Mouse (Mus musculus): Measurements from ENCODE around the gene Jade1. TPM values are rescaled to one million over a fixed set of nuclear protein-coding genes. Genes with fewer than 3 reads are reported as not detected.

Gene Jade1
- total RNA-seq, 2 experiments from 2014 or later = 30.2 to 41.1 TPM

GRCm38 (mm10) chr3:41547289-41547688 lies 8.2 kb upstream of the Jade1 start:
- intact Hi-C loops (cut with DNase I) = no loop called here

GRCm38 (mm10) chr3:41548238-41548637 lies 7.3 kb upstream of the Jade1 start:
- DNase-seq = no peak
- intact Hi-C loops (cut with DNase I) = no loop called here

More at GRCm38 (mm10) chr3:41547289-41547688, 8.2 kb upstream of the Jade1 start:
- no peak for DNase-seq

- DNase-seq = no peak
- intact Hi-C loops (cut with DNase I) = no loop called here
These were observed 3.9 kb upstream of the Jade1 start for GRCm38 (mm10) chr3:41551671-41552070.

GRCm38 (mm10) chr3:41552777-41553548 lies 2.6 kb upstream of the Jade1 start:
- intact Hi-C loops (cut with DNase I) = no loop called here
- DNase-seq = no peak

GRCm38 (mm10) chr3:41553681-41554080 lies 1.9 kb upstream of the Jade1 start:
- intact Hi-C loops (cut with DNase I) = no loop called here

GRCm38 (mm10) chr3:41554480-41555475 lies 753 bp upstream of the Jade1 start:
- DNase-seq = no peak

More at GRCm38 (mm10) chr3:41553681-41554080, 1.9 kb upstream of the Jade1 start:
- no peak for DNase-seq

GRCm38 (mm10) chr3:41556451-41557266 lies 1.1 kb downstream of the Jade1 start:
- intact Hi-C loops (cut with DNase I) = no loop called here
- DNase-seq = no peak

More at GRCm38 (mm10) chr3:41554480-41555475, 753 bp upstream of the Jade1 start:
- intact Hi-C loops (cut with DNase I) = no loop called here

- no peak for DNase-seq
- intact Hi-C loops (cut with DNase I) = no loop called here
These were observed 1.9 kb downstream of the Jade1 start for GRCm38 (mm10) chr3:41557267-41557995.

- intact Hi-C loops (cut with DNase I) = loop anchor here (5.0 kb wide), 5 partner anchors 63 to 378 kb away; no protein-coding TSS in a partner anchor
These were observed 5.0 kb downstream of the Jade1 start for GRCm38 (mm10) chr3:41560489-41560888.

GRCm38 (mm10) chr3:41561787-41562186 lies 6.3 kb downstream of the Jade1 start:
- intact Hi-C loops (cut with DNase I) = loop anchor here (5.0 kb wide), 5 partner anchors 64 to 379 kb away; no protein-coding TSS in a partner anchor
- no peak for DNase-seq

More at GRCm38 (mm10) chr3:41560489-41560888, 5.0 kb downstream of the Jade1 start:
- DNase-seq = no peak

GRCm38 (mm10) chr3:41563211-41563931 lies 7.8 kb downstream of the Jade1 start:
- intact Hi-C loops (cut with DNase I) = loop anchor here (5.0 kb wide), 5 partner anchors 66 to 381 kb away; no protein-coding TSS in a partner anchor
- DNase-seq = peak; percentile 78 to 89

- peak in 1 of 2 experiments; percentile 52 for DNase-seq
- intact Hi-C loops (cut with DNase I) = loop anchor here (2.0 to 5.0 kb wide), 6 partner anchors 67 to 382 kb away; no protein-coding TSS in a partner anchor
These were observed 8.5 kb downstream of the Jade1 start for GRCm38 (mm10) chr3:41563997-41564396.

- intact Hi-C loops (cut with DNase I) = loop anchor here (2.0 to 5.0 kb wide), 8 partner anchors 67 to 482 kb away; partner anchors contain the start of genes D3Ertd751e, Pgrmc2 and Sclt1
These were observed 9.1 kb downstream of the Jade1 start for GRCm38 (mm10) chr3:41564471-41565213.

GRCm38 (mm10) chr3:41565410-41565823 lies 9.9 kb downstream of the Jade1 start:
- DNase-seq = peak; percentile 85 to 88
- intact Hi-C loops (cut with DNase I) = loop anchor here (2.0 to 5.0 kb wide), 3 partner anchors 177 to 483 kb away; partner anchors contain the start of genes D3Ertd751e, Pgrmc2 and Sclt1

More at GRCm38 (mm10) chr3:41564471-41565213, 9.1 kb downstream of the Jade1 start:
- peak; percentile 65 to 81 for DNase-seq

- intact Hi-C loops (cut with DNase I) = loop anchor here (2.0 to 5.0 kb wide), 5 partner anchors 21 to 484 kb away; partner anchors contain the start of genes D3Ertd751e, Pgrmc2 and Sclt1
- DNase-seq = peak; percentile 83 to 84
These were observed 10.4 kb downstream of the Jade1 start for GRCm38 (mm10) chr3:41565955-41566354.

- no peak for DNase-seq
- intact Hi-C loops (cut with DNase I) = loop anchor here (5.0 kb wide), 2 partner anchors 172 to 488 kb away; partner anchors contain the start of genes D3Ertd751e, Pgrmc2 and Sclt1
These were observed 14.4 kb downstream of the Jade1 start for GRCm38 (mm10) chr3:41569943-41570342.

- no peak for DNase-seq
- intact Hi-C loops (cut with DNase I) = no loop called here
These were observed 16.6 kb downstream of the Jade1 start for GRCm38 (mm10) chr3:41572131-41572530.

Data from heart, postnatal 36 days (tissue).